Mouse (Mus musculus): ENCODE results near the gene Apex2. TPM values are rescaled to one million over a fixed set of nuclear protein-coding genes. Genes with fewer than 3 reads are reported as not detected.
"Not testable (repeated sequence)": the region's sequence is repeated elsewhere in the genome, so short reads cannot be mapped to it uniquely, and the experiment has no call there.

The Apex2 gene
- polyA plus RNA-seq, 1 experiment from 2014 or later = 12.3 TPM

- 0 out of 4 replicates have a peak overlapping the region, but pooled peaks of 1 of the 2 experiments have one; percentile 12 for H3K4me3 ChIP-seq (ENCODE audit: control insufficient read depth in 1 of 2, insufficient read depth in 1 of 2, low read depth in 1 of 2, low read length in 2 of 2)
- H3K36me3 ChIP-seq (ENCODE audit: control insufficient read depth, insufficient read depth, low read length); H3K9me3 ChIP-seq (ENCODE audit: control insufficient read depth, low read length); H3K27ac ChIP-seq (replicated peaks in 1 of 2; ENCODE audit: control insufficient read depth in 1 of 2, insufficient read depth in 1 of 2, low read depth in 2 of 2, low read length in 2 of 2); H3K4me2 ChIP-seq (ENCODE audit: low read length); H3K4me1 ChIP-seq (ENCODE audit: control insufficient read depth in 2 of 2, insufficient read depth in 2 of 2, low read length in 2 of 2); ATAC-seq (ENCODE audit: insufficient number of reproducible peaks, insufficient read depth, low FRiP score, low read depth); H3K27me3 ChIP-seq (ENCODE audit: control insufficient read depth, insufficient read depth, low read length); H3K9ac ChIP-seq (ENCODE audit: low read length): not testable (repeated sequence)
- WGBS = 50% methylated on average over 8 of the region's 22 CpGs
Measured at GRCm38 (mm10) chrX:150486314-150487030, 103.2 kb downstream of the Apex2 start.

- H3K27ac ChIP-seq (replicated peaks in 1 of 2; ENCODE audit: control insufficient read depth in 1 of 2, insufficient read depth in 1 of 2, low read depth in 2 of 2, low read length in 2 of 2) = peak overlapping the region; percentile 85 to 99
- H3K4me2 ChIP-seq (ENCODE audit: low read length) = peak overlapping the region; percentile 46
- H3K9ac ChIP-seq (ENCODE audit: low read length) = peak overlapping the region; percentile 66
- no peaks in the 10 kb centered on the region for H3K9me3 ChIP-seq (ENCODE audit: control insufficient read depth, low read length)
- H3K4me3 ChIP-seq (ENCODE audit: control insufficient read depth in 1 of 2, insufficient read depth in 1 of 2, low read depth in 1 of 2, low read length in 2 of 2) = peak overlapping the region; percentile 51 to 92
- H3K4me1 ChIP-seq (ENCODE audit: control insufficient read depth in 2 of 2, insufficient read depth in 2 of 2, low read length in 2 of 2) = no peaks in the 10 kb centered on the region
- no peaks in the 10 kb centered on the region for H3K27me3 ChIP-seq (ENCODE audit: control insufficient read depth, insufficient read depth, low read length)
- WGBS = 1% methylated on average over 34 of the region's 34 CpGs
- peak; percentile 96 for ATAC-seq (ENCODE audit: insufficient number of reproducible peaks, insufficient read depth, low FRiP score, low read depth)
- no peaks in the 10 kb centered on the region for H3K36me3 ChIP-seq (ENCODE audit: control insufficient read depth, insufficient read depth, low read length)
Measured at GRCm38 (mm10) chrX:150477854-150478780, 111.6 kb downstream of the Apex2 start.

GRCm38 (mm10) chrX:150471416-150471815, 118.3 kb downstream of the Apex2 start:
- Histone ChIP-seq H3K36me3 (ENCODE audit: control insufficient read depth, insufficient read depth, low read length) (no peaks in the 10 kb centered on the region), H3K4me2 (ENCODE audit: low read length) (no peak overlapping the region), H3K9me3 (ENCODE audit: control insufficient read depth, low read length) (no peaks in the 10 kb centered on the region), H3K27ac (replicated peaks in 1 of 2; ENCODE audit: control insufficient read depth in 1 of 2, insufficient read depth in 1 of 2, low read depth in 2 of 2, low read length in 2 of 2) (no peak overlapping the region), H3K4me1 (ENCODE audit: control insufficient read depth in 2 of 2, insufficient read depth in 2 of 2, low read length in 2 of 2) (no peaks in the 10 kb centered on the region), H3K9ac (ENCODE audit: low read length) (no peak overlapping the region), H3K4me3 (ENCODE audit: control insufficient read depth in 1 of 2, insufficient read depth in 1 of 2, low read depth in 1 of 2, low read length in 2 of 2) (no peak overlapping the region), H3K27me3 (ENCODE audit: control insufficient read depth, insufficient read depth, low read length) (no peaks in the 10 kb centered on the region)
- 61% methylated on average over 1 of the region's 1 CpGs for WGBS
- ATAC-seq (ENCODE audit: insufficient number of reproducible peaks, insufficient read depth, low FRiP score, low read depth) = no peak

Small RNA genes lying within 50 kb of the gene (microRNA-seq; reads per million reads assigned to microRNA genes)
- not detected for gene Mir3620

Other genes with a start within 250 kb of the Apex2 start
- 15.4 and 18.3 TPM in 2 replicates for gene Tmem29, start 130.7 kb downstream of the Apex2 start, polyA plus RNA-seq (2014; fragmentation: Nextera tagmentation; extraction: Ambion mirVana)
- gene Alas2, start 42.5 kb downstream of the Apex2 start, polyA plus RNA-seq (2014; fragmentation: Nextera tagmentation; extraction: Ambion mirVana) = 82.3 and 159 TPM in 2 replicates
- gene Pfkfb1, start 1.6 kb downstream of the Apex2 start, polyA plus RNA-seq (2014; fragmentation: Nextera tagmentation; extraction: Ambion mirVana) = 5.1 and 5.8 TPM in 2 replicates
- 21.9 and 23.5 TPM in 2 replicates for gene Tro, start 67.7 kb upstream of the Apex2 start, polyA plus RNA-seq (2014; fragmentation: Nextera tagmentation; extraction: Ambion mirVana)
- 590 and 670 TPM in 2 replicates for gene Maged2, start 224.5 kb upstream of the Apex2 start, polyA plus RNA-seq (2014; fragmentation: Nextera tagmentation; extraction: Ambion mirVana)

Data from heart, embryonic 14.5 days (tissue).